Mouse (Mus musculus) midbrain, embryonic 10.5 days (tissue): ENCODE measurements around the gene Calml3. TPM values are rescaled to one million over a fixed set of nuclear protein-coding genes. Genes with fewer than 3 reads are reported as not detected.

Experiments
- DNase-seq: peaks from one replicate; pipeline ENCODE4 v3.0.0-alpha.2; 2017; ENCODE audit warnings: low spot score
- H3K27ac ChIP-seq: fragments of 300-500 bp; sonication (generic); replicated peaks from 2 replicates; pipeline ENCODE4 v1.5.1; 2016; ENCODE audit warnings: mild to moderate bottlenecking
- H3K27me3 ChIP-seq: fragments of 300-500 bp; sonication (generic); 2 replicates; pipeline ENCODE4 v1.6.1; 2016; ENCODE audit warnings: low read depth, mild to moderate bottlenecking; ENCODE audit not compliant: poor library complexity, severe bottlenecking
- H3K36me3 ChIP-seq: fragments of 300-500 bp; sonication (generic); 2 replicates; pipeline ENCODE4 v1.6.1; 2016; ENCODE audit warnings: mild to moderate bottlenecking, moderate library complexity
- H3K4me1 ChIP-seq: fragments of 300-500 bp; sonication (generic); 2 replicates; pipeline ENCODE4 v1.6.1; 2016
- H3K4me3 ChIP-seq: fragments of 300-500 bp; sonication (generic); 2 replicates; pipeline ENCODE4 v1.5.1; 2016; ENCODE audit warnings: mild to moderate bottlenecking, moderate library complexity
- H3K9me3 ChIP-seq: fragments of 300-500 bp; sonication (generic); replicated peaks from 2 replicates; pipeline ENCODE4 v1.6.1; 2016; ENCODE audit warnings: mild to moderate bottlenecking
- WGBS: fragments of 180-500 bp; shearing (Covaris S2); methylation state at CpG from one replicate; pipeline ENCODE4 v1.1.7; 2016; 5-methylcytosine and 5-hydroxymethylcytosine counted together
- polyA plus RNA-seq: library from polyadenylated mRNA; unstranded; fragments of >200 nt; fragmentation: Nextera tagmentation; extraction: Ambion mirVana; gene quantifications from 2 replicates; pipeline ENCODE4 v1.2.1, GENCODE M21; 2016

The Calml3 gene
- polyA plus RNA-seq, 1 experiment from 2014 or later, result not detected

GRCm38 (mm10) chr13:3753291-3753690 is 50.8 kb downstream of the Calml3 start:
- H3K27me3 ChIP-seq, result no peaks in the 10 kb centered on the region
- DNase-seq, result no peak
- no peak overlapping the region for H3K27ac ChIP-seq
- WGBS, result 87% methylated on average over 2 of the region's 2 CpGs
- H3K9me3 ChIP-seq, result no peaks in the 10 kb centered on the region
- no peaks in the 10 kb centered on the region for H3K36me3 ChIP-seq
- peaks cover 2% of the 10 kb centered on the region; the same call in 1 of the 2 replicates for H3K4me1 ChIP-seq
- no peak overlapping the region for H3K4me3 ChIP-seq

Other genes starting within 250 kb of the Calml3 start
- gene Fam208b, start 193.2 kb downstream of the Calml3 start, polyA plus RNA-seq, result 16.9 and 17.8 TPM in 2 replicates
- gene Asb13, start 170.3 kb downstream of the Calml3 start, polyA plus RNA-seq, result 15.2 and 16.7 TPM in 2 replicates
- not detected in 2 replicates for gene Calm4, start 33.4 kb upstream of the Calml3 start, polyA plus RNA-seq
- gene Calm5, start 49.9 kb upstream of the Calml3 start, polyA plus RNA-seq, result not detected in 2 replicates
- 42.9 and 45.7 TPM in 2 replicates for gene Net1, start 113.9 kb upstream of the Calml3 start, polyA plus RNA-seq
- gene Tubal3, start 114.0 kb upstream of the Calml3 start, polyA plus RNA-seq, result not detected in 2 replicates
- gene Ucn3, start 141.0 kb upstream of the Calml3 start, polyA plus RNA-seq, result not detected in 2 replicates
- 0.15 and 0.33 TPM in 2 replicates for gene Akr1c14, start 244.7 kb upstream of the Calml3 start, polyA plus RNA-seq